Mouse (Mus musculus) thymus, adult 2 months (tissue): Measurements from ENCODE around the gene Sgcd. TPM values are rescaled to one million over a fixed set of nuclear protein-coding genes. Genes with fewer than 3 reads are reported as not detected.

Source experiments
- DNase-seq: peaks from one replicate; pipeline ENCODE4 v3.0.0; 2021
- H3K27ac ChIP-seq: fragments of 200-500 bp; 2 replicates; pipeline ENCODE4 v1.5.1; 2012; ENCODE audit warnings: low read length, control low read depth; ENCODE audit not compliant: control insufficient read depth, insufficient read depth
- H3K27me3 ChIP-seq: fragments of 200-500 bp; 2 replicates; pipeline ENCODE4 v1.6.1; 2012; ENCODE audit warnings: mild to moderate bottlenecking, low read length, moderate library complexity, mixed read lengths; ENCODE audit not compliant: control insufficient read depth, insufficient read depth
- H3K36me3 ChIP-seq: fragments of 200-500 bp; 2 replicates; pipeline ENCODE4 v1.6.1; 2012; ENCODE audit warnings: mild to moderate bottlenecking, low read length, moderate library complexity; ENCODE audit not compliant: control insufficient read depth, insufficient read depth
- H3K4me1 ChIP-seq: fragments of 200-500 bp; replicated peaks from 2 replicates; pipeline ENCODE4 v1.6.1; 2012; ENCODE audit warnings: low read length; ENCODE audit not compliant: control insufficient read depth, insufficient read depth
- H3K4me3 ChIP-seq: fragments of 200-500 bp; 2 replicates; pipeline ENCODE4 v1.5.1; 2012; ENCODE audit warnings: mild to moderate bottlenecking, low read length, control low read depth, moderate library complexity; ENCODE audit not compliant: control insufficient read depth, insufficient read depth
- CTCF ChIP-seq: fragments of 200-500 bp; IDR thresholded peaks from 2 replicates; pipeline ENCODE4 v1.5.1; 2012; ENCODE audit warnings: mild to moderate bottlenecking, control low read depth, low read length, moderate library complexity, borderline replicate concordance; ENCODE audit not compliant: control insufficient read depth, poor library complexity, insufficient read depth; ENCODE audit errors: extremely low read depth
- POLR2A ChIP-seq: fragments of 200-500 bp; IDR thresholded peaks from 2 replicates; pipeline ENCODE4 v1.6.1; 2012; ENCODE audit warnings: mild to moderate bottlenecking, low read length, control low read depth, moderate library complexity; ENCODE audit not compliant: control insufficient read depth, poor library complexity, insufficient read depth; ENCODE audit errors: extremely low read depth
- WGBS: fragments of 180-500 bp; shearing (Covaris S2); methylation state at CpG from one replicate; pipeline ENCODE4 v1.1.7; 2018; 5-methylcytosine and 5-hydroxymethylcytosine counted together
- polyA plus RNA-seq: library from polyadenylated mRNA; depleted of rRNA; stranded (reverse); fragments of >200 nt; gene quantifications from 2 replicates; pipeline ENCODE4 v1.2.3, GENCODE M21; 2012

Gene Sgcd
- polyA plus RNA-seq, 1 experiment = 0.34 TPM

GRCm38 (mm10) chr11:47305579-47305978, 683.2 kb downstream of the Sgcd start:
- Histone ChIP-seq H3K27ac (no peak overlapping the region), H3K36me3 (no peaks in the 10 kb centered on the region), H3K4me1 (no peaks in the 10 kb centered on the region), H3K4me3 (no peak overlapping the region), H3K27me3 (no peaks in the 10 kb centered on the region)
- TF ChIP-seq POLR2A (no peak), CTCF (no peak)
- DNase-seq = no peak

GRCm38 (mm10) chr11:47304702-47305450, 683.9 kb downstream of the Sgcd start:
- H3K27me3 ChIP-seq = no peaks in the 10 kb centered on the region
- DNase-seq = no peak
- TF ChIP-seq CTCF (no peak), POLR2A (no peak)
- no peak overlapping the region for H3K27ac ChIP-seq
- no peaks in the 10 kb centered on the region for H3K4me1 ChIP-seq
- H3K36me3 ChIP-seq = no peaks in the 10 kb centered on the region
- 77% methylated on average over 12 of the region's 12 CpGs for WGBS
- no peak overlapping the region for H3K4me3 ChIP-seq

GRCm38 (mm10) chr11:47299777-47300176, 689.0 kb downstream of the Sgcd start:
- Histone ChIP-seq H3K36me3 (no peaks in the 10 kb centered on the region), H3K4me1 (no peaks in the 10 kb centered on the region), H3K27me3 (no peaks in the 10 kb centered on the region), H3K4me3 (no peak overlapping the region), H3K27ac (no peak overlapping the region)
- TF ChIP-seq CTCF (no peak), POLR2A (no peak)
- WGBS = 88% methylated on average over 1 of the region's 1 CpGs
- no peak for DNase-seq

- no peak overlapping the region for H3K27ac ChIP-seq
These were observed 690.9 kb downstream of the Sgcd start for GRCm38 (mm10) chr11:47297805-47298340.

GRCm38 (mm10) chr11:47294741-47295140, 694.0 kb downstream of the Sgcd start:
- no peaks in the 10 kb centered on the region for H3K4me1 ChIP-seq
- no peaks in the 10 kb centered on the region for H3K27me3 ChIP-seq
- H3K27ac ChIP-seq = no peak overlapping the region
- 74% methylated on average over 1 of the region's 1 CpGs for WGBS
- no peak for DNase-seq
- H3K4me3 ChIP-seq = no peak overlapping the region
- no peaks in the 10 kb centered on the region for H3K36me3 ChIP-seq
- TF ChIP-seq POLR2A (no peak), CTCF (no peak)

More at GRCm38 (mm10) chr11:47297805-47298340, 690.9 kb downstream of the Sgcd start:
- Histone ChIP-seq H3K27me3 (no peaks in the 10 kb centered on the region), H3K4me1 (no peaks in the 10 kb centered on the region), H3K36me3 (no peaks in the 10 kb centered on the region), H3K4me3 (no peak overlapping the region)
- TF ChIP-seq POLR2A (no peak), CTCF (no peak)
- 90% methylated on average over 1 of the region's 1 CpGs for WGBS
- no peak for DNase-seq

GRCm38 (mm10) chr11:47276586-47276985, 712.2 kb downstream of the Sgcd start:
- Histone ChIP-seq H3K27me3 (no peaks in the 10 kb centered on the region), H3K4me3 (no peak overlapping the region), H3K4me1 (no peaks in the 10 kb centered on the region), H3K27ac (no peak overlapping the region), H3K36me3 (no peaks in the 10 kb centered on the region)
- 63% methylated on average over 4 of the region's 4 CpGs for WGBS
- TF ChIP-seq POLR2A (no peak), CTCF (no peak)
- DNase-seq = no peak
